In genomic region chr4:154089205-154089604, GRCm38 (mm10) we compare ENCODE assay signal across 20 mouse cellular contexts. TPM values are rescaled to one million over a fixed set of nuclear protein-coding genes. Genes with fewer than 3 reads are reported as not detected.
DNase-seq lines count a peak whose midpoint lies in the region; ATAC-seq and TF ChIP-seq lines count a peak whose summit lies in the region.
"Had no signal": no experiment of that assay in that cellular context is flagged by ENCODE, and none has a peak within 500 bp of the region (broad histone marks: within the 10 kb centered on the region; RNA-seq: fewer than 3 reads in every experiment).

No protein-coding gene starts in this region.

- no peaks in the 10 kb centered on the region; the same call in 1 of the 2 replicates for H3K79me2 ChIP-seq in CH12.LX (replicated peaks; ENCODE audit: control insufficient read depth, extremely low read depth, insufficient read depth, poor library complexity, severe bottlenecking)

- no peak overlapping the region for H3K9ac ChIP-seq in CH12.LX (ENCODE audit: insufficient read depth, low read depth)
- H3K9ac ChIP-seq: embryonic facial prominence, embryonic 12.5 days; forebrain, embryonic 12.5 days; heart, embryonic 15.5 days; hindbrain, embryonic 14.5 days; midbrain, embryonic 15.5 days had no signal

- no peak for TF ChIP-seq EP300 in CH12.LX (IDR thresholded peaks at IDR 0.05; ENCODE audit: low read length)

- no peaks in the 10 kb centered on the region for H3K4me1 ChIP-seq in lung, adult 2 months (ENCODE audit: control insufficient read depth, insufficient read depth, low read length)
- H3K4me1 ChIP-seq in CH12.LX (ENCODE audit: control insufficient read depth in 1 of 2, insufficient read depth in 2 of 2) = peaks cover 32 to 61% of the 10 kb centered on the region in 2 experiments
- H3K4me1 ChIP-seq in cerebellum, adult 2 months (ENCODE audit: control insufficient read depth, insufficient read depth, low read length) = peaks cover 12% of the 10 kb centered on the region; the same call in 1 of the 2 replicates
- H3K4me1 ChIP-seq: embryonic facial prominence, embryonic 12.5 days; forebrain, embryonic 12.5 days; heart, embryonic 15.5 days; midbrain, embryonic 15.5 days had no signal

- in situ Hi-C loops in CH12.LX (cut with MboI; ENCODE audit: low pct_ligation_motif_present, low pct_unique_long_range_greater_than_20kb, low sequenced_read_pairs) = no loop called here

- no peak for DNase-seq in lung, adult 2 months
- no peak for DNase-seq in lung, postnatal 14 days
- DNase-seq in CH12.LX (ENCODE audit: extremely low read depth) = peak; percentile 55
- peak; percentile 21 for DNase-seq in R1 (ENCODE audit: low read depth, low spot score)
- DNase-seq in cerebellum, adult 2 months = no peak
- DNase-seq in Muller cell, postnatal 12 days (ENCODE audit: inconsistent ontology term) = no peak
- DNase-seq: adrenal gland, adult 2 months; cerebellum, postnatal 36 days; gastrocnemius, postnatal 36 days; left cerebral cortex, postnatal 4 days; lung, postnatal 4 days; retina, postnatal 1 day had no signal

- H3K36me3 ChIP-seq in CH12.LX (replicated peaks in 1 of 2; ENCODE audit: control insufficient read depth in 1 of 2, insufficient read depth in 1 of 2, low read length in 1 of 2) = peaks cover 45 to 77% of the 10 kb centered on the region in 2 experiments
- H3K36me3 ChIP-seq: embryonic facial prominence, embryonic 12.5 days; forebrain, embryonic 12.5 days; heart, embryonic 15.5 days; midbrain, embryonic 15.5 days had no signal

- H3K4me2 ChIP-seq in CH12.LX (ENCODE audit: insufficient read depth, low read depth, poor library complexity, severe bottlenecking) = no peak overlapping the region
- H3K4me2 ChIP-seq: embryonic facial prominence, embryonic 12.5 days; forebrain, embryonic 12.5 days; heart, embryonic 15.5 days; hindbrain, embryonic 14.5 days; midbrain, embryonic 15.5 days had no signal

- dilution Hi-C loops in CH12.LX (cut with MboI; ENCODE audit: extremely low pct_ligation_motif_present, extremely low pct_unique_long_range_greater_than_20kb, low sequenced_read_pairs) = no loop called here

- no peaks in the 10 kb centered on the region for H3K27me3 ChIP-seq in CH12.LX (replicated peaks)
- no peaks in the 10 kb centered on the region for H3K27me3 ChIP-seq in cerebellum, adult 2 months (ENCODE audit: control insufficient read depth, insufficient read depth, low read length)
- H3K27me3 ChIP-seq: midbrain, embryonic 15.5 days had no signal

- TF ChIP-seq CTCF in lung, adult 2 months (IDR thresholded peaks at IDR 0.05; ENCODE audit: insufficient read depth, low read length) = 0 out of 2 replicates have a peak, but pooled peaks have one; percentile 2
- peak; percentile 26 to 61; a peak in 3 of 4 replicates for TF ChIP-seq CTCF in CH12.LX (conservative IDR thresholded peaks at IDR 0.05 in 1 of 2, IDR thresholded peaks at IDR 0.05 in 1 of 2; ENCODE audit: low read depth in 2 of 2, low read length in 2 of 2)
- no peak for TF ChIP-seq CTCF in cerebellum, adult 2 months (IDR thresholded peaks at IDR 0.05; ENCODE audit: borderline replicate concordance, insufficient read depth, low read depth, low read length)

- WGBS in lung, adult 2 months = 44% methylated on average over 5 of the region's 5 CpGs
- 78% methylated on average over 5 of the region's 5 CpGs for WGBS in cerebellum, adult 2 months

- TF ChIP-seq RAD21 in CH12.LX (IDR thresholded peaks at IDR 0.05; ENCODE audit: low read depth, low read length) = peak; percentile 38

- H3K4me3 ChIP-seq in lung, adult 2 months (replicated peaks; ENCODE audit: extremely low read depth, low read depth, low read length) = no peak overlapping the region
- no peak overlapping the region for H3K4me3 ChIP-seq in CH12.LX (replicated peaks in 1 of 3; ENCODE audit: low read depth in 2 of 3, low read length in 2 of 3, poor library complexity in 1 of 3)
- no peak overlapping the region for H3K4me3 ChIP-seq in cerebellum, adult 2 months (replicated peaks; ENCODE audit: insufficient read depth, low read depth, low read length)
- H3K4me3 ChIP-seq: embryonic facial prominence, embryonic 12.5 days; forebrain, embryonic 12.5 days; heart, embryonic 15.5 days; midbrain, embryonic 15.5 days had no signal

- TF ChIP-seq POLR2A in lung, adult 2 months (IDR thresholded peaks at IDR 0.05; ENCODE audit: borderline replicate concordance, extremely low read depth, low read depth, low read length) = no peak
- no peak for TF ChIP-seq POLR2A in CH12.LX (IDR thresholded peaks at IDR 0.05; ENCODE audit: low read depth, low read length)
- TF ChIP-seq POLR2A in cerebellum, adult 2 months (IDR thresholded peaks at IDR 0.05; ENCODE audit: borderline replicate concordance, insufficient read depth, low read length) = no peak

- ATAC-seq in megakaryocyte-erythroid progenitor cell, adult 5-6 weeks (replicated peaks; ENCODE audit: low FRiP score, low TSS enrichment, poor library complexity, severe bottlenecking) = peak; percentile 52
- ATAC-seq: midbrain, embryonic 15.5 days had no signal

- no peak overlapping the region for H3K27ac ChIP-seq in CH12.LX (ENCODE audit: insufficient read depth, low read depth)
- H3K27ac ChIP-seq in cerebellum, adult 2 months (ENCODE audit: insufficient read depth, low read length) = no peak overlapping the region
- H3K27ac ChIP-seq: embryonic facial prominence, embryonic 12.5 days; forebrain, embryonic 12.5 days; heart, embryonic 15.5 days; hindbrain, embryonic 14.5 days; midbrain, embryonic 15.5 days had no signal

- H3K9me3 ChIP-seq in CH12.LX (replicated peaks; ENCODE audit: low read length) = peaks cover 1% of the 10 kb centered on the region
- H3K9me3 ChIP-seq: embryonic facial prominence, embryonic 12.5 days; forebrain, embryonic 12.5 days; heart, embryonic 15.5 days; midbrain, embryonic 15.5 days had no signal

TF ChIP-seq in CH12.LX, 34 proteins besides CTCF, POLR2A, EP300 and RAD21:
- TF ChIP-seq MYC (IDR thresholded peaks at IDR 0.05; ENCODE audit: low read depth, low read length) = 0 out of 2 replicates have a peak, but pooled peaks have one; percentile 19
- 0 out of 2 replicates have a peak, but pooled peaks have one; percentile 27 for TF ChIP-seq ELF1 (IDR thresholded peaks at IDR 0.05; ENCODE audit: low read depth, low read length)
- TF ChIP-seq ETS1 (conservative IDR thresholded peaks at IDR 0.05; ENCODE audit: low read depth, low read length) = no peak
- peak; percentile 47 for TF ChIP-seq SMC3 (IDR thresholded peaks at IDR 0.05; ENCODE audit: low read depth, low read length)
- no peak for TF ChIP-seq HCFC1 (IDR thresholded peaks at IDR 0.05; ENCODE audit: low read depth, low read length)
- no peak for TF ChIP-seq MEF2A (IDR thresholded peaks at IDR 0.05; ENCODE audit: borderline replicate concordance, low read depth, low read length)
TF ChIP-seq in CH12.LX: peak in this region for 3.

RNA-seq across cellular contexts. Expression of gene Ccdc27, which starts 46.7 kb away (rescaled TPM):
- polyA plus RNA-seq in lung, adult 2 months (2012; rRNA removed) = not detected in 2 replicates
- total RNA-seq in CH12.LX (2012; rRNA removed) (not detected in 2 replicates), CH12.LX (2014; rRNA removed) (not detected in 2 replicates)
- polyA plus RNA-seq in CH12.LX (2012; ENCODE audit: insufficient read length, low read depth) = not detected in 2 replicates
- not detected in 2 replicates for total RNA-seq in megakaryocyte-erythroid progenitor cell, adult 5-6 weeks (2014; fragmentation: Nextera tagmentation)
- total RNA-seq in megakaryocyte-erythroid progenitor cell, adult 5-6 weeks (2017) = not detected in 2 replicates
- not detected in 2 replicates for polyA plus RNA-seq in cerebellum, adult 2 months (2012; rRNA removed)
- total RNA-seq: adrenal gland, adult 2 months; gastrocnemius, postnatal 36 days had no signal
- polyA plus RNA-seq: adrenal gland, adult 2 months; embryonic facial prominence, embryonic 12.5 days; forebrain, embryonic 12.5 days; heart, embryonic 15.5 days; hindbrain, embryonic 14.5 days; kidney, embryonic 14.5 days; midbrain, embryonic 15.5 days; neural tube, embryonic 14.5 days had no signal

RNA-seq across cellular contexts. Expression of gene Trp73, which starts 50.8 kb away (rescaled TPM):
- polyA plus RNA-seq in lung, adult 2 months (2012; rRNA removed) = 9.9 and 10.0 TPM in 2 replicates
- 27.7 and 34.3 TPM in 2 replicates for total RNA-seq in CH12.LX (2012; rRNA removed)
- total RNA-seq in CH12.LX (2014; rRNA removed) = 12.5 and 14.0 TPM in 2 replicates
- 19.0 and 30.0 TPM in 2 replicates for polyA plus RNA-seq in CH12.LX (2012; ENCODE audit: insufficient read length, low read depth)
- total RNA-seq in megakaryocyte-erythroid progenitor cell, adult 5-6 weeks (2014; fragmentation: Nextera tagmentation) = not detected in 2 replicates
- total RNA-seq in megakaryocyte-erythroid progenitor cell, adult 5-6 weeks (2017) = not detected in 2 replicates
- 1.7 and 2.6 TPM in 2 replicates for polyA plus RNA-seq in cerebellum, adult 2 months (2012; rRNA removed)
- total RNA-seq: adrenal gland, adult 2 months; gastrocnemius, postnatal 36 days had no signal
- polyA plus RNA-seq: neural tube, embryonic 14.5 days had no signal

RNA-seq across cellular contexts. Expression of gene Wrap73, which starts 53.0 kb away (rescaled TPM):
- polyA plus RNA-seq in lung, adult 2 months (2012; rRNA removed) = 20.2 and 20.3 TPM in 2 replicates
- total RNA-seq in CH12.LX (2012; rRNA removed) = 70.1 and 77.6 TPM in 2 replicates
- 42.4 and 49.3 TPM in 2 replicates for total RNA-seq in CH12.LX (2014; rRNA removed)
- 31.5 and 32.1 TPM in 2 replicates for polyA plus RNA-seq in CH12.LX (2012; ENCODE audit: insufficient read length, low read depth)
- total RNA-seq in megakaryocyte-erythroid progenitor cell, adult 5-6 weeks (2014; fragmentation: Nextera tagmentation) = 23.3 and 29.7 TPM in 2 replicates
- total RNA-seq in megakaryocyte-erythroid progenitor cell, adult 5-6 weeks (2017) = 8.9 and 10.9 TPM in 2 replicates
- 55.6 and 60.3 TPM in 2 replicates for polyA plus RNA-seq in cerebellum, adult 2 months (2012; rRNA removed)

Comparison
In these comparisons a context has a peak if more than half of its experiments do, and no peak if none do; other contexts are left out.
1. DNase-seq: peak in CH12.LX (single experiment) and R1 (single experiment); none in lung, adult 2 months (single experiment), lung, postnatal 14 days (single experiment), cerebellum, adult 2 months (0 of 2) and Muller cell, postnatal 12 days (single experiment).